Mouse (Mus musculus) thymus, adult 2 months (tissue): Measurements from ENCODE around the gene Pkd2l1.

ENCODE experiments used
- CTCF ChIP-seq: fragments of 200-500 bp; IDR thresholded peaks from 2 replicates; pipeline ENCODE4 v1.5.1; 2012; ENCODE audit warnings: mild to moderate bottlenecking, control low read depth, low read length, moderate library complexity, borderline replicate concordance; ENCODE audit not compliant: control insufficient read depth, poor library complexity, insufficient read depth; ENCODE audit errors: extremely low read depth
- POLR2A ChIP-seq: fragments of 200-500 bp; IDR thresholded peaks from 2 replicates; pipeline ENCODE4 v1.6.1; 2012; ENCODE audit warnings: mild to moderate bottlenecking, low read length, control low read depth, moderate library complexity; ENCODE audit not compliant: control insufficient read depth, poor library complexity, insufficient read depth; ENCODE audit errors: extremely low read depth

DNA sequence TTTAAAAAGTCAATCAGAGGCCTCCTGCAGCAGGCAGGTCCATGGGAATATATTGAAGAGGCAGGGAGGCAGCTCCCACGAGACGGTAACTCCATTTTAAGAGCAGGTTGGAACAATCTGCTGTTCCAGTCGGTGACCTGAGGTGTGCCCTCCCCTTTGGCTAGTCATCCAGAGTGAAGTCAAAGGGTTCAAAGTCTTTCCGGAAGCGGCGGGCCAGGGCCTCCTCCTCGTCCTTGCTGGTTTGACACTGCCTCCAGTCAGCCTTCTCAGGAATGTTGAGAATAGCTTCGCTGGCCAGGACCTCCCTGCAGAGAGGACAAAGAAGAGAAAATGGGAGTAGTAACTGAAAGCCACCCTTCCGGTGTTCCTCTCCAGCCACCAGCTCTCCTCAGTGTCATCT is 81.9 kb downstream of the Pkd2l1 start:
- TF ChIP-seq POLR2A (no peak), CTCF (no peak)
